Mouse (Mus musculus) bone marrow macrophage, adult 2 months (primary cell): Measurements from ENCODE around the gene Tnfaip6.

Source experiments
- CTCF ChIP-seq: IDR thresholded peaks from 2 replicates; pipeline ENCODE4 v1.5.1; 2012; ENCODE audit warnings: low read depth, mild to moderate bottlenecking, low read length, moderate library complexity
- POLR2A ChIP-seq: IDR thresholded peaks from 2 replicates; pipeline ENCODE4 v1.6.1; 2012; ENCODE audit warnings: mild to moderate bottlenecking, low read depth, low read length, borderline replicate concordance

DNA sequence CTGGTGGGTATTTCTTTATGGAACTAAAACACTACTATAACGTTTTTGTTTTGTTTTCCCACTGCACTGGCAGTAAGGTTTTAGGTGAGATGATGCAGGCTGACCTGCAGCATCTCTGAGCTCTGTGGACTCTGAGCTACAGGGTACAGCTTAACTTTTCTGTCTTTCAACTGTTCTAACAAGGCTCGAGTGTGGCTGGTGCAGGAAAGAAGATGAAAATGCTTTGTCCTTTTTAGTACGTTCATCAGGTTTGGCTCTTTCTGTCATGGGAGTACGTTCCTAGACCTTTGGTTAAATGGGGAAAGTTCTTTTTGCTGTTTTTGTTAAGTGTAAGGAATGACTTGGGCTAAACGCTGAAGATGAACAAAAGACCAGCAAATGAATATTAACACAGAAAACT is 749 bp downstream of the Tnfaip6 start:
- TF ChIP-seq CTCF (no peak), POLR2A (no peak)
